Mouse (Mus musculus) G1E (cell line): ENCODE measurements around the gene Olfr262.

Experiments
- CTCF ChIP-seq: IDR thresholded peaks from 2 replicates; pipeline ENCODE4 v1.5.1; 2012; ENCODE audit warnings: low read depth, low read length, inconsistent platforms, mixed read lengths
- GATA1 ChIP-seq: IDR thresholded peaks from 2 replicates; pipeline ENCODE4 v1.6.1; 2012; ENCODE audit warnings: borderline replicate concordance, low read length, inconsistent platforms, mixed read lengths
- POLR2AphosphoS5 ChIP-seq: IDR thresholded peaks from 2 replicates; pipeline ENCODE4 v1.6.1; 2012; ENCODE audit warnings: low read depth, low read length, inconsistent platforms; ENCODE audit not compliant: insufficient replicate concordance
- TAL1 ChIP-seq: conservative IDR thresholded peaks from 2 replicates; pipeline ENCODE4 v1.6.1; 2012; ENCODE audit warnings: low read depth, low read length, inconsistent platforms, mixed read lengths

- TF ChIP-seq CTCF (no peak), GATA1 (no peak), TAL1 (no peak), POLR2AphosphoS5 (no peak)
Measured at GRCm38 (mm10) chr19:12241559-12241958, at the start of gene Olfr262.
